Mouse (Mus musculus) olfactory bulb, adult 2 months (tissue): Measurements from ENCODE around the gene Sostdc1.

Source experiments
- CTCF ChIP-seq: fragments of 200-500 bp; IDR thresholded peaks from 2 replicates; pipeline ENCODE4 v1.5.1; 2012; ENCODE audit warnings: low read depth, mild to moderate bottlenecking, low read length, moderate library complexity; ENCODE audit not compliant: insufficient read depth
- POLR2A ChIP-seq: fragments of 200-500 bp; IDR thresholded peaks from 2 replicates; pipeline ENCODE4 v1.6.1; 2012; ENCODE audit warnings: mild to moderate bottlenecking, low read depth, low read length, moderate library complexity; ENCODE audit not compliant: insufficient read depth

GRCm38 (mm10) chr12:36332676-36333075, 18.7 kb downstream of the Sostdc1 start:
- TF ChIP-seq CTCF (no peak), POLR2A (no peak)
